Mouse (Mus musculus): ENCODE measurements at regions not wholly inside any gene's neighbourhood (a gene's known extent, or its start where the extent isn't known, plus 50 kb on each side); places are given as distances from the start of the nearest gene placed in this dataset.

GRCm38 (mm10) chr10:118981446-118981845, 111.4 kb upstream of the Dyrk2 start:
- TF ChIP-seq CTCF (conservative IDR thresholded peaks at IDR 0.05; ENCODE audit: low read length): no peak
- TF ChIP-seq POU5F1 (IDR thresholded peaks at IDR 0.05; ENCODE audit: borderline replicate concordance, low read length): no peak
- no peak for TF ChIP-seq NANOG (IDR thresholded peaks at IDR 0.05; ENCODE audit: borderline replicate concordance, low read length)

Data from E14TG2a.4 (cell line).